Mouse (Mus musculus) spleen, adult 2 months (tissue): Measurements from ENCODE around the gene Akt1s1.

ENCODE experiments used
- CTCF ChIP-seq: fragments of 200-500 bp; IDR thresholded peaks from 2 replicates; pipeline ENCODE4 v1.5.1; 2011; ENCODE audit warnings: mild to moderate bottlenecking, inconsistent platforms; ENCODE audit not compliant: insufficient read depth, insufficient read length, insufficient replicate concordance; ENCODE audit errors: extremely low read depth
- POLR2A ChIP-seq: fragments of 200-500 bp; IDR thresholded peaks from 2 replicates; pipeline ENCODE4 v1.6.1; 2011; ENCODE audit warnings: low read depth, low read length, inconsistent platforms

DNA sequence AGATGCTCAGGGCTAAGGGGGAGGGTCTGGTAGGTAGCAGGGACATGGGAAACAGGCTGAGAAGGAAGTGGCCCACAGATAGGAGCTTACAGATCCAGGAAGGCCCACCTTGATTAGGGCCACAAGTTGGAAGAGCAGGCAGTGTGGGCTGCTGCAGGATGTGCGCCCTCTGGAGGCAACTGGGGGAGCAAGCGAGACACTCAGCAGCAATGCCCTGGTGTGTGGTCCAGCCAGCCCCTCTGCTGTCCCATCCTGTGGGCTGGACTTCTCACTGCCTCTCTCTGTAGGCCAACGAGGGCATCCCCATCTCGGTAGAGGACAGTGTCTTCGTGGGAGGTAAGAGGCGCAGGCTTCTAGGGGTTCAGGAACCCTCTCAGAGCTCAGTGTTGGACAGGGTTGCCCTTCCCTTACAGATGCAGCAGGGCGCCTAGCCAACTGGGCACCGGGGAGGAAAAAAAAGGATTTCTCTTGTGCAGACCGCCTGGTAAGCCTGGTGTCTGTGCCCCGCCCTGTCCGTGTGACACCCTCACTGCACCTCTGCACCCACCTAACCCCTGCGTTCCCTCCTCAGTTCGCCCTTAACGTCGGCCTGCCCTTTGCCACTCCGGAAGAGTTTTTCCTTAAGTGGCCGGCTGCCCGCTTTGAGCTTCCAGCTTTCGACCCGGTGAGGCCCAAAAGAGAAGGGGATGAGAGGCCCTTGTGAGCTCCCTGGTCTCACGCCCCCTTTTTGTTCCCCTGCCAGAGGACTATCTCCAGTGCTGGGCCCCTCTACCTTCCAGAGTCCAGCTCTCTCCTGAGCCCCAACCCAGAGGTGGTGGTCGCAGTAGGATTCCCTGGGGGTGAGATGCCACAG lies 12.0 kb downstream of the Akt1s1 start:
- TF ChIP-seq CTCF (peak; percentile 93), POLR2A (no peak)
